Mouse (Mus musculus): ENCODE data around the gene Lyz1. TPM values are rescaled to one million over a fixed set of nuclear protein-coding genes. Genes with fewer than 3 reads are reported as not detected.
"Not testable (repeated sequence)": the region's sequence is repeated elsewhere in the genome, so short reads cannot be mapped to it uniquely, and the experiment has no call there.

The Lyz1 gene
- polyA plus RNA-seq, 1 experiment from 2014 or later, result not detected

- Histone ChIP-seq H3K9me3 (replicated peaks; ENCODE audit: control insufficient read depth, low read length, poor library complexity, severe bottlenecking) (no peaks in the 10 kb centered on the region), H3K4me2 (ENCODE audit: low read length) (no peak overlapping the region), H3K4me3 (ENCODE audit: low read depth, low read length) (no peak overlapping the region), H3K36me3 (ENCODE audit: control insufficient read depth, insufficient read depth, low read length) (no peaks in the 10 kb centered on the region), H3K27me3 (ENCODE audit: control insufficient read depth, insufficient read depth, low read depth, low read length) (no peaks in the 10 kb centered on the region), H3K27ac (ENCODE audit: low read length) (no peak overlapping the region), H3K4me1 (ENCODE audit: control insufficient read depth, insufficient read depth, low read length) (no peaks in the 10 kb centered on the region), H3K9ac (ENCODE audit: low read depth, low read length) (no peak overlapping the region)
- ATAC-seq, result no peak
- 95% methylated on average over 11 of the region's 11 CpGs for WGBS
Observed at GRCm38 (mm10) chr10:117316391-117316790, 23.7 kb upstream of the Lyz1 start.

- Histone ChIP-seq H3K4me3 (ENCODE audit: low read depth, low read length) (no peak overlapping the region), H3K4me1 (ENCODE audit: control insufficient read depth, insufficient read depth, low read length) (no peaks in the 10 kb centered on the region), H3K27ac (ENCODE audit: low read length) (no peak overlapping the region), H3K27me3 (ENCODE audit: control insufficient read depth, insufficient read depth, low read depth, low read length) (no peaks in the 10 kb centered on the region), H3K36me3 (ENCODE audit: control insufficient read depth, insufficient read depth, low read length) (no peaks in the 10 kb centered on the region), H3K4me2 (ENCODE audit: low read length) (no peak overlapping the region), H3K9me3 (replicated peaks; ENCODE audit: control insufficient read depth, low read length, poor library complexity, severe bottlenecking) (no peaks in the 10 kb centered on the region), H3K9ac (ENCODE audit: low read depth, low read length) (no peak overlapping the region)
- 94% methylated on average over 2 of the region's 2 CpGs for WGBS
- no peak for ATAC-seq
Observed at GRCm38 (mm10) chr10:117313133-117313532, 20.5 kb upstream of the Lyz1 start.

DNA sequence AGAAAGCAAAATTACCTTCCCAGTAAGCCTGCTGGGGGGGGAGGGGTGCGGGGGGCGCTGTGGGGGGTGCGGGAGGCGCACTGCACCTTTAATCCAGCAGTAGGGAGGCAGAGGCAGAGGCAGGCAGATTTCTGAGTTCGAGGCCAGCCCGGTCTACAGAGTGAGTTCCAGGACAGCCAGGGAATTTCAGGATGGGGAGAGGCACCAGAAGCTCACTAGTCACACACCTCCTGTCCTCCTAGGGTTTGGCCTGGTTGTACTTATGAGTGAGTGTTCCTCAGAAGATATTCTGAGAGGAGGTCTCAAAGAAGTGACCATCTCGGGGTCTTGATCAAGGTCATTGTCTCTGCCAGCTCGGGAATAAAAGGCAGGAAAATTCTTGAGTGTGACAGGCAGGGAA, 19.5 kb upstream of the Lyz1 start:
- no peak overlapping the region for H3K4me3 ChIP-seq (ENCODE audit: low read depth, low read length)
- H3K27me3 ChIP-seq (ENCODE audit: control insufficient read depth, insufficient read depth, low read depth, low read length), result no peaks in the 10 kb centered on the region
- no peak overlapping the region for H3K9ac ChIP-seq (ENCODE audit: low read depth, low read length)
- no peaks in the 10 kb centered on the region for H3K36me3 ChIP-seq (ENCODE audit: control insufficient read depth, insufficient read depth, low read length)
- no peak overlapping the region for H3K4me2 ChIP-seq (ENCODE audit: low read length)
- no peak for ATAC-seq
- no peak overlapping the region for H3K27ac ChIP-seq (ENCODE audit: low read length)
- no peaks in the 10 kb centered on the region for H3K4me1 ChIP-seq (ENCODE audit: control insufficient read depth, insufficient read depth, low read length)
- 90% methylated on average over 8 of the region's 8 CpGs for WGBS
- H3K9me3 ChIP-seq (replicated peaks; ENCODE audit: control insufficient read depth, low read length, poor library complexity, severe bottlenecking), result no peaks in the 10 kb centered on the region

GRCm38 (mm10) chr10:117304371-117304770, 11.7 kb upstream of the Lyz1 start:
- no peak overlapping the region for H3K4me2 ChIP-seq (ENCODE audit: low read length)
- H3K9me3 ChIP-seq (replicated peaks; ENCODE audit: control insufficient read depth, low read length, poor library complexity, severe bottlenecking), result no peaks in the 10 kb centered on the region
- no peaks in the 10 kb centered on the region for H3K36me3 ChIP-seq (ENCODE audit: control insufficient read depth, insufficient read depth, low read length)
- H3K4me1 ChIP-seq (ENCODE audit: control insufficient read depth, insufficient read depth, low read length), result no peaks in the 10 kb centered on the region
- H3K4me3 ChIP-seq (ENCODE audit: low read depth, low read length), result no peak overlapping the region
- H3K27me3 ChIP-seq (ENCODE audit: control insufficient read depth, insufficient read depth, low read depth, low read length), result no peaks in the 10 kb centered on the region
- ATAC-seq, result no peak
- H3K9ac ChIP-seq (ENCODE audit: low read depth, low read length), result no peak overlapping the region
- 92% methylated on average over 5 of the region's 5 CpGs for WGBS
- no peak overlapping the region for H3K27ac ChIP-seq (ENCODE audit: low read length)

DNA sequence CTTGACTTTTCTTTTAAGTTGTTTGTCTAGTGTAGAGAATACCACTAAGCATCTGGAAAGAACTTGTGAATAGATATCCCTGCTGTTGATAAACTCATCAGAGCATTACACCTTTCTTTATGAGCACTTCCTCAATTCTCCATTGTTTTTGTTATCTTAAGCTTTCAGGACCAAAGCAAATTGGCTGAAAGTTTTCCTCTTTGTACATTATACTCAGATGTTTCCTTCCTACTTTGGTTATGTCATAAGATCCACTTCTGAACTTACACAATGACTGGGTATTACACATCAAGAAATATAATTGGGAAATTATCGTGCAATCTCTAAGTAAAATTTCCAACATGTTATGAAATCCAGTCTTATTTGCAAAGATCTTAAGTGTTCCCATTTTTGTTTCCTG, 9.0 kb upstream of the Lyz1 start:
- no peak for ATAC-seq
- Histone ChIP-seq H3K4me3 (ENCODE audit: low read depth, low read length) (no peak overlapping the region), H3K9me3 (replicated peaks; ENCODE audit: control insufficient read depth, low read length, poor library complexity, severe bottlenecking) (no peaks in the 10 kb centered on the region), H3K4me2 (ENCODE audit: low read length) (no peak overlapping the region), H3K27ac (ENCODE audit: low read length) (no peak overlapping the region), H3K27me3 (ENCODE audit: control insufficient read depth, insufficient read depth, low read depth, low read length) (no peaks in the 10 kb centered on the region), H3K4me1 (ENCODE audit: control insufficient read depth, insufficient read depth, low read length) (no peaks in the 10 kb centered on the region), H3K9ac (ENCODE audit: low read depth, low read length) (no peak overlapping the region), H3K36me3 (ENCODE audit: control insufficient read depth, insufficient read depth, low read length) (no peaks in the 10 kb centered on the region)
- 94% methylated on average over 1 of the region's 1 CpGs for WGBS

DNA sequence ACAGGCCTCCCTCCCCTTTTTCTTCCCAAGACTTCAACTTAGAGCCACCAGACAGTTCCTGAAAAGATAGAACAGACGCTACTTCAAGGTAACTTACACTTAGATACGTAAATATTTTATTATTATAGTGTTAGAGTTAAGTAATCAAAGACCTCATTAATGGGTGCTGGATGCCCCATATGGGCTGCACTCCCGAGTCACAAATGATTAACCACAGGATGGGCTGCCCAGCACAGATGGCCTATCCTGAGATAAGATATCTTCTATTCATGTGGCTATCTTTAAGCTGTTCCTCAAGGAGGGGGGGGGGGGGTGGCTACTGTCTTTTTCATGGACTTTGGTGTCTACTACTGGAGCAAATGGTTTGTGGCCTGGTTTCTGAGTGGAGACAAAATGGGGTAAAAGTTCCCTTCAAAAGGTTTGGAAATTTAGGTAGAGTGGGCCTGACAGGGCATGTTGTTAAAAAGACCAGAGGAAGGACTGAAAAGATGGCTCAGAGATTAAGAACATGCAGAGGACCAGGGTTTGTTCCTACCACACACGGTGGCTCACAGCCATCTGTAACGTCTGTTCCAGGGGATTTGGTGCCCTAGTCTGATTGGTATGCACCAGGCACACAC, 7.3 kb upstream of the Lyz1 start:
- no peak overlapping the region for H3K4me2 ChIP-seq (ENCODE audit: low read length)
- no peak for ATAC-seq
- WGBS, result 84% methylated on average over 5 of the region's 5 CpGs
- no peak overlapping the region for H3K9ac ChIP-seq (ENCODE audit: low read depth, low read length)
- no peaks in the 10 kb centered on the region for H3K4me1 ChIP-seq (ENCODE audit: control insufficient read depth, insufficient read depth, low read length)
- H3K27me3 ChIP-seq (ENCODE audit: control insufficient read depth, insufficient read depth, low read depth, low read length), result no peaks in the 10 kb centered on the region
- H3K9me3 ChIP-seq (replicated peaks; ENCODE audit: control insufficient read depth, low read length, poor library complexity, severe bottlenecking), result no peaks in the 10 kb centered on the region
- no peaks in the 10 kb centered on the region for H3K36me3 ChIP-seq (ENCODE audit: control insufficient read depth, insufficient read depth, low read length)
- no peak overlapping the region for H3K4me3 ChIP-seq (ENCODE audit: low read depth, low read length)
- no peak overlapping the region for H3K27ac ChIP-seq (ENCODE audit: low read length)

GRCm38 (mm10) chr10:117299106-117299505, 6.4 kb upstream of the Lyz1 start:
- Histone ChIP-seq H3K27ac (ENCODE audit: low read length) (no peak overlapping the region), H3K36me3 (ENCODE audit: control insufficient read depth, insufficient read depth, low read length) (no peaks in the 10 kb centered on the region), H3K27me3 (ENCODE audit: control insufficient read depth, insufficient read depth, low read depth, low read length) (no peaks in the 10 kb centered on the region), H3K4me1 (ENCODE audit: control insufficient read depth, insufficient read depth, low read length) (no peaks in the 10 kb centered on the region), H3K4me2 (ENCODE audit: low read length) (no peak overlapping the region), H3K4me3 (ENCODE audit: low read depth, low read length) (no peak overlapping the region), H3K9me3 (replicated peaks; ENCODE audit: control insufficient read depth, low read length, poor library complexity, severe bottlenecking) (no peaks in the 10 kb centered on the region), H3K9ac (ENCODE audit: low read depth, low read length) (no peak overlapping the region)
- ATAC-seq, result no peak
- WGBS, result 92% methylated on average over 4 of the region's 4 CpGs

DNA sequence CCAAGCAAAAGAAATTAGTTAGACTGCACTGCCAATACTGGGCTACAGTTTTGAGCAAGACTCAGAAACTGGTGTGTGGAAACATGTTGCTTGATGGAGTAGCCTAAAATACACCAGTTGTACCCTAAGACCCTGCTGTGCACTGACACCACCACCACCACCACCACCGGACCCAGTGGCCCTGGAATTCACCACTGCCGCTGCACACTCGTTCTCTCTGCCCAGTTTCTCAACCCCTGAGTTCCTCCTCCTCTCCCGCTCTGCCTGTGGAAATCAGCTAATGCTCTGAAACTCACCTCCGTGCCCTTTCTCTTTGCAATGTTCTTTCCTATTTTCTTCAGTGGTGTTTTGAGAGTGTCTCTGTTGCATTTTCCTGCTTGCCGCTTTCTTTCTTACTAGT, 5.7 kb upstream of the Lyz1 start:
- Histone ChIP-seq H3K27me3 (ENCODE audit: control insufficient read depth, insufficient read depth, low read depth, low read length) (no peaks in the 10 kb centered on the region), H3K4me2 (ENCODE audit: low read length) (no peak overlapping the region), H3K27ac (ENCODE audit: low read length) (no peak overlapping the region), H3K36me3 (ENCODE audit: control insufficient read depth, insufficient read depth, low read length) (no peaks in the 10 kb centered on the region), H3K4me3 (ENCODE audit: low read depth, low read length) (no peak overlapping the region), H3K9me3 (replicated peaks; ENCODE audit: control insufficient read depth, low read length, poor library complexity, severe bottlenecking) (no peaks in the 10 kb centered on the region), H3K9ac (ENCODE audit: low read depth, low read length) (no peak overlapping the region), H3K4me1 (ENCODE audit: control insufficient read depth, insufficient read depth, low read length) (no peaks in the 10 kb centered on the region)
- 80% methylated on average over 6 of the region's 6 CpGs for WGBS
- no peak for ATAC-seq

GRCm38 (mm10) chr10:117290936-117291335, 1.7 kb downstream of the Lyz1 start:
- not testable (repeated sequence) for H3K9ac ChIP-seq (ENCODE audit: low read depth, low read length); ATAC-seq; H3K4me2 ChIP-seq (ENCODE audit: low read length); H3K4me1 ChIP-seq (ENCODE audit: control insufficient read depth, insufficient read depth, low read length); H3K36me3 ChIP-seq (ENCODE audit: control insufficient read depth, insufficient read depth, low read length); H3K27me3 ChIP-seq (ENCODE audit: control insufficient read depth, insufficient read depth, low read depth, low read length); H3K9me3 ChIP-seq (replicated peaks; ENCODE audit: control insufficient read depth, low read length, poor library complexity, severe bottlenecking); H3K4me3 ChIP-seq (ENCODE audit: low read depth, low read length); H3K27ac ChIP-seq (ENCODE audit: low read length)
- WGBS, result 89% methylated on average over 6 of the region's 6 CpGs

All from midbrain, embryonic 16.5 days (tissue).